Mouse (Mus musculus) cerebellum, postnatal 14 days (tissue): Measurements from ENCODE around the gene Entpd7.

ENCODE experiments used
- DNase-seq, 2 experiments: peaks; one replicate each; pipeline ENCODE4 v3.0.0; 2021; ENCODE audit warnings: mixed read lengths in 2 of 2

The Entpd7 gene

DNA sequence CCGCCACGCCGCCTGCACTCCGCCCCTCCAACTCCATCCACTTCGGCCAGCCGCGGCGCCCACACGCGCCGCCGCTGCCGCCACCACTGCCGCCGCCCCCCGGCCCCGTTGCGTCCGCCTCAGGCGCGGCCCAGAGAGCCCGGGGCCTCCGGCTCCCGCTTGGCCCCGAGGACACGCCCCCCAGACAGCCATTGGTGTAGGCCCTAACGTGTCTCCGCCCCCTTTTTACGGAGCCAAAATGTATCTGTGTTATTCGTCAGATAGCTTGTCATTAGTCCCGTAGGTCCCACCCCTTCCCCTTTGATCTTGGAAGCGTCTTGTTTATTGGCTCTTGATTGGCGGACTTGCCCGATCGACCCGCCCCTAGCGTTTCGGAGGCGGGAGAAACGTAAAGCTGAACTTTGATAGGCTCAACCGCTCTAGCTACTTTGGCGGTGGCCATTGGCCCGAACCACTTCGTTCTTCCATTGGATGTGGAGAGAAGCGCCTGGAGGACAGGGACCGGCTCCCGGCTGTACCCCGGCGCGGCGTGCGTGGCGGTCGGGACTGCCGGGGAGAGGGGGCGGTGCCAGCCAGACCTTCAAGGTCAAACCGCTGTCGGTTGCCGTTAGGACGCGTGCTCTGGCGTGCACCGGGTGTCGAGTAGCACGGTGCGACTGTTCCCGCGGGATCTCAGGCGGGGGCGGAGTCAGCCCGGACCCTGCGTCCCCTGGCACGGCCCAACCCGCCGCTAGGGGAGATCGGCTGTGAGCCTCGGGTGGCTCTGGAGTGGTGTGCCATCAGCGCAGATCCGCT is 14.5 kb upstream of the Entpd7 start, which contains the start of gene Slc25a28:
Gene Slc25a28 (minus strand): TSS at position 152 of the 795 bp plus-strand sequence.
- DNase-seq = peak; percentile 98 to 99

DNA sequence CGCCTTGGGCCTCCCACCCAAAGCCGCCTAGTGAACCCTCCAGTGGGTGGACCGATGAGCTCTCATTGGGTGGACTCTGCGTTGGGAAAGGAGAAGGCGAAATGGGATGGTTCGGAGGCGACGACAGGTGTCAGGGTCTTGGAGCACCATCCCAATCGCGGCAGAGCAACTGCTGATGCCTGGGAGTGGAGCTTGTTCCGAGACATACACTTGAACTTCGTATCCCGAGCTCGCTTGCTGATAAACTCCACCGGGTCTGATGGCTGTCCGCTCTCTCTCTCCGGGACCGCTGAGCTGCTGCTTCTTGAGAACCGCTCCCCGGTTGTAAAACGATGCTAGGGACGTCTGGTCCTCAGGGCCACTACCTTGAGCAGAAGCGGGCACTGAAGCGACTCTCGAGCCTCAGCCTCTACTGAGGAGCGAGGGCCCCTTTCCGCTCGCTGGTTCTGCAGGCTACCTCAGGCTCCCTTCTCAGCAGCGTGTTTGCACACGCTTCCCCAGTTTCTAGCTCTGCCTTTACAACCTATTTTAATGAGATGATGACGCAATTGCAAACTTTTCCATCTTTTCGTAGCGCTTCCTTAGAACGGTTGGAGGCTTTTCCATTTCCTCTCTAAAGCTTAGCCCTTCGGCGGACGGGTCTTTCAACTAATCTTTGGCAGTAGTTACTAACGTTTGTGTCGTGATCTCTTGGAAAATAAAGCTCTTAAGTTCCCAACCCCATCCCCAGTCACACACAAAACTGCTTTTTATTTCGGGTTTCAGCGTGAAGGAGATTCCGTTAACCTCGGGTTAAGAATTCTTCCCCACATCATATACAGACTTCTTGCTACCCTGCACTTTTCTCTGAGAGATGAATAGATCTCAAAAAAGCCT is 13.7 kb upstream of the Entpd7 start:
- DNase-seq = no peak

- DNase-seq = no peak
Measured at GRCm38 (mm10) chr19:43678467-43679003, 10.9 kb upstream of the Entpd7 start.

GRCm38 (mm10) chr19:43679474-43679981 is 9.9 kb upstream of the Entpd7 start:
- DNase-seq = no peak

DNA sequence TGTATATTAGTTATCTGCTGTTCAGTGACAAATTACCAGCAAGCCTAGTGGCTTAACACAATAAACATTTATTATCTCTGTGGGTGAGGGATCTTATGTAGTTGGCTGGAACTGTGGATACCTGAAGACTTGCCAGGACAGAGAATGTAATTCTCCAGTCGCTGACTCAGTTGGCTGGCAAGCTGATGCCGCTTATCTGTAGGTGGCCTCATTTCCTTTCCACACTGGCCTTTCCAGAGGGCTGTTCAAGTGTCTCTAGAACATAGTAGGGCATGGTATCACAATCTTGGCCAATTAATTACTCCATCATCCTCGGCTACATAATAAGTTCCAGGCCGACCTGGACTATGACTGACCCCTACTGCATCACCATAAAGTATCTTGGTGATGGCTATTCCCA is 7.9 kb upstream of the Entpd7 start:
- no peak for DNase-seq

DNA sequence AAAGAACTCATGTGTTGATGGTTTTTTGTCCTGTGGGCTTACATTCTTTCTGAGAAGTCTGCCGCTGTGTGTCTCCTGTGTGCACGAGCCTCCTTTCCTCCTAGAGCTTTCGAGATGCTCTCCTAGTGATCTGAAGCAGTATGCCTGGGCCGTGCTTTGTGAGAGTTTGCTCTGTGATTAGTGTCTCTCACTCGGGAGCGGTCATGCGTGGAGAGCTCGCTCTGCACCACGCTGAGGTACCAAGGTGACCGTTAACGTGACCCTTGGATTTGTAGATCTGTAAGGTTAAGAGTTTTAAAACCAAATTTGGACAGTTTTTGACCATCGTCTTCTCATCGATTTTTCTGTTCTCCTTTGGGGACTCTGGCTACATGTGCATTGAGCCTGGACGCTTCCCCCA is 3.3 kb downstream of the Entpd7 start:
- DNase-seq = peak in 1 of 2 experiments; percentile 19

- no peak for DNase-seq
Measured at GRCm38 (mm10) chr19:43695514-43695964, 6.1 kb downstream of the Entpd7 start.

GRCm38 (mm10) chr19:43697666-43698370 is 8.3 kb downstream of the Entpd7 start:
- peak; percentile 45 to 46 for DNase-seq

DNA sequence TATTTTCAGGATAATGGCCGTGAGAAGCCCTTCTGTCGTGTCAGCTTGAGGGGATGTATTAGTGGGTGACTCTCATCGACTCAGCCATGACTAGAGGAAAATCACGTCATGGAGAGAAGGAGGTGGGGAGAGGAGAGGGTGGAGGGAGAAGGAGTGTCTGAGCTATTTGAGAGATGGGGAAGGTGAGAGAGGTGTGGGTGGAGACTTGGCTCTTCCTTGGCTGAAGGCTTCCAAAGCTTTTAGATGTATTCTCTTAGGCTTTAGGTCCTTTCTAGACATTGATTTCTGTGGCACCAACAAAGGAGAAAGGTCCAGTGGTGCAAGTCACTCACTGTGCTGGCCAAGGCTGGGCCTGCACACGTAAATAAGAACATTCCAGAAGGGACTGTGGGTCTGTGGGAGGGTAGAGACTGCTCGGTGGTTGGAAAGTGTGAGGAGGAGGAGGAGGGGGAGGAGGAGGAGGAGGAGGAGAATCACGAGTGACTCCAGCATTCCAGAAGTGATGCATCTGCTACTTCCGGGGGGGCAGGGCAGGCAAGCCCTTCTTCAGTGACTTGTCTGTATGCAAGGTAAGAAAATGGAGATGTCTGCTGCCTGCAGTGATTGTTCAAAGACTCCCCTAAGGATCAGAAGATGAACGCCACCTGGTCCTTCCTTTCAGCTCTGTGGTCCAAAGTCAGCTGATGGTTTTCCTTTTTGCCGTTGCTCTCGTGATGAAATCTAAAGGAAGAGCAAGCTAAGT is 9.7 kb downstream of the Entpd7 start:
- DNase-seq = no peak

DNA sequence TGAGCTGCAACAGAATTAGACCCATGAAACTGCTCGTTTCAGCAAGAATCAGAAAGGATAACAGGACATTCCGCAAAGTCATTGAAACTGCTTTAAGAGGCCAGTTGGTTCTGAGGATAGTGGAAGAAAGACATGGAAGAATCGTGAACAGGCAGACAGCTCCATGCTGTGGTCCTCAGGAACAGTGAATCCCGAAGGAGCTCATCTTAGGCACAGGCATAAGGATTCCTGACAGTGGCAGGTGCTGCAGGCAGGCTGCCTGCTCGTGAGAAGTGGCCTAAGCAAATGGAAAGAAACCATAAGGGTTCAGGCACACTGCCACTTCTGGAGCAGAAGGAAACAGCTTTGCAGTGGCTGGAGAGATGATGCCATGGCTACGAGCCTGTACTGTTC is 10.3 kb downstream of the Entpd7 start:
- no peak for DNase-seq

DNA sequence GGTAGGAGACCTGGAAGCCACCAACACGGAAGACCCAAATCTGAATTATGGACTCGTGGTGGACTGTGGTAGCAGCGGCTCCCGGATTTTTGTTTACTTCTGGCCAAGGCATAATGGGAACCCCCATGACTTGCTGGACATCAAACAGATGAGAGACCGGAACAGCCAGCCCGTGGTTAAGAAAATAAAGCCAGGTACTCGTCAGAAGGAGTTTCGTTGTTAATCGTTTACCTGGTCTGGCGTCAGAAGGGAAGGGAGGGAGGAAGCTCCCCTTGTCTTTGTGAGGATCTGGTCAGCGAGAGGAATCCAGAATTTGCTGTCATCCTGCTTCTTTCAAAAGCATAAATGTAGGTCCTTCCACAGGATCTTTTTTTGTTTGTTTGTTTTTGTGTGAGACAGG is 14.7 kb downstream of the Entpd7 start:
- DNase-seq = no peak

DNA sequence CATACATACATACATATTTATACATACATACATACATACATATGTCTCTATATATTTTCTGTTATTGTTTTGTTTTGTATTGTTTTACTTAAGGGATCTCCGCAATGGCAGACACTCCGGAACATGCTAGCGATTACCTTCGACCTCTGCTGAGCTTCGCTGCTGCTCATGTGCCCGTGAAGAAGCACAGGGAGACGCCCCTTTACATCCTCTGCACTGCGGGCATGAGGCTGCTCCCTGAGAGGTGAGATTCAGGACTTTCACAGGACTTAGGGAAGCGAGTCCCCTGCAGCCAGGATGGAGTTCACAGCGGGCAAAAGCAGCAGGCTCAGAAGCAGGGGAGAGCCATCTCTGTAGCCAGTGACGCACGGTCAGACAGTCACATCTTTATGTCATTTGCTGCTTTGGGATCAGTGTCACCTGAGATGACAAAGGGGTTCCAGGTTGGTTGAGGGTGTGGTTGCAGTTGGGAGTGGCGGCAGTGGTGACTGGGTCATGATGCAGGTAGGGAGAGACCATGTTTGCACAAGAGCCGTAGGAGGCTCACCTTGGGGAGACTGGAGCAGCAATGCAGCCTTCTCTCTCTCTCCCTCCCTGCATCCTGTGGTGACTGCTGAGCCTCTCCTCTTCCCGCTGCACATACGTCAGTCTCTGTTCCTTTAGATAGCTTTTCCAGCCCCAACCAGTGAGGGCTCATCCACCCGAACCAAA is 15.5 kb downstream of the Entpd7 start:
- no peak for DNase-seq

DNA sequence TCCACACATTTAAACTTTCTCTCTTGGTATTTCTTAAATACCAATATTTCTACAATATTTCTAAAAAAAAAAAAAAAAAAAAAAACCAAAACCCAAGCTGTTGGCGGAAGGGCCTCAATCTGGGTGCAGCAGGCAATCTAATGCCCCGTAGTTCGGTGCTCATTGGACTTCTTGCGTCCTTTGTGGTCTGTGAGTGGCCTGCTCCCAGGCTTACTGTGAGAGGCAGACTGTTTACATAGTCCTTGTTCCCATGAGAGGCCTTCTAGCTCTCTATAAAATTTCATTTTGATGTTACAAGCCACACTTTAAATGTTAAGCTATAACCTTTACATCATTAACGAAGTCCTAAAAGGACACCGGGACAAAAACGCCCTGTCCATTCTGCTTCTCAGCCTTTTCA is 18.7 kb downstream of the Entpd7 start:
- DNase-seq = no peak

GRCm38 (mm10) chr19:43709317-43709716 is 19.8 kb downstream of the Entpd7 start:
- DNase-seq = no peak

DNA sequence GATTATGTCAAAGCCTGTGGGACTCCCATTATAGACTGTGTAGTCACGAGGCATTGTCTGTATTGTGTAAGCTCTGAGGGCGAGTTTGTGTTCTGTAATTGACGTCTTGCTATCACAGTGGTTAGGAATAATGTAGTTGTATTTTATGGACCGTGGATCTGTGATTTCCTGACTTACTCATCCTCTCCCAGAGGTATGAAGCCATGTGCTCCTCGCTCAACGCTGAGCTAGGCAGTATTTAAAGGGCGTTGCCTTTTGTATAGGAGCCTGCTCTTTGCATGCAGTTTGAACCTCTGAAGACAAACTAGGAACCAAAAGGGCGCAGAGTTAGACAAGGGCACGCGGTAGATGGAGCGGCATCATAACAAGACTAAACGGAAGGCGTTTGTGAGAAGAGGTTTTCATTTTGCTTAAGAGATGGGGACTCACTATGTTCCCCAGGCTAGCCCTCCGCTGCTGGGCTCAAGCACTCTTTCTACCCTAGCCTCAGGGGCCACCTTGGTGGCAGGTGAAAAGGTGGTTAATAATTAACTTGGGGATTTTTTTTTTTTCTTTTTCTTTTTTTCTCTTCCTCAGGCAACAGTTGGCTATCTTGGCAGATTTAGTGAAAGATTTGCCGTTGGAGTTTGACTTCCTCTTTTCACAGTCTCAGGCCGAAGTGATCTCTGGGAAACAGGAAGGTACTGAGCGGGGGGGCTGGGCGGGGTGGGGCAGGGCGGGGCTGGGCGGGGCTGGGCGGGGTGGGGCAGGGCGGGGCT is 21.9 kb downstream of the Entpd7 start:
- DNase-seq = no peak

DNA sequence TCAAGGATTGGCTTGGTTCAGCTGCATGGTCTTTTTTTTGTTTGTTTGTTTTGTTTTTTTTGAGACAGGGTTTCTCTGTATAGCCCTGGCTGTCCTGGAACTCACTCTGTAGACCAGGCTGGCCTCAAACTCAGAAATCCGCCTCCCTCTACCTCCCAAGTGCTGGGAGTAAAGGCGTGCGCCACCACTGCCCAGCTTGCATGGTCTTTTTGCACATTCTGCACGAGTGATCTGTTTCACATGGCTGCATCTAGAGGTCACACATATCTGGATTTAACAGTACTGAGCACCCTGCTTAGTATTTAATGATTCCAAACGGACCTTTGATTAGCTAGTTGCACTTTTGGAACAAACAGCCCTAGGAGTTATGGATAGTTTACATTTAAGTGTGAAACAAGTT is 22.5 kb downstream of the Entpd7 start:
- no peak for DNase-seq

DNA sequence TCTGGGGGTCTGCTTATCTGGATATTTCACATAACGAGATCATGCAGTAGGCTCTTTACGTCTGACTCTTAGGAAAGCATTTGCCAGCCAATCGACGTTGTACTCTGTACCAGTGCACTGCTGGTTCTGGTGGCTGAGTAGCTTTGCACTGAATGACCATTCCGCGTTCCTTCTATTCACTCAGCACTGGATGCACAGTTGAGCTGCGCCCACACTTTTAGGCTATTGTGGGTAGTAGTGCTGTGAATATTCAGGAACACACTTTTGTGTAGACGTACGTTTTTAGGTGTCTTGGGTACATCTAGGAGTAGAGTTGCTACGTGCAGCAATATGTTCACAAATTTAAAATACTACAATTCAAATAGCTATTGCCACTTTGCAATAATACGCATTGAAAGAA is 30.6 kb downstream of the Entpd7 start:
- no peak for DNase-seq

GRCm38 (mm10) chr19:43722891-43723290 is 33.4 kb downstream of the Entpd7 start:
- DNase-seq = peak in 1 of 2 experiments; percentile 7

DNA sequence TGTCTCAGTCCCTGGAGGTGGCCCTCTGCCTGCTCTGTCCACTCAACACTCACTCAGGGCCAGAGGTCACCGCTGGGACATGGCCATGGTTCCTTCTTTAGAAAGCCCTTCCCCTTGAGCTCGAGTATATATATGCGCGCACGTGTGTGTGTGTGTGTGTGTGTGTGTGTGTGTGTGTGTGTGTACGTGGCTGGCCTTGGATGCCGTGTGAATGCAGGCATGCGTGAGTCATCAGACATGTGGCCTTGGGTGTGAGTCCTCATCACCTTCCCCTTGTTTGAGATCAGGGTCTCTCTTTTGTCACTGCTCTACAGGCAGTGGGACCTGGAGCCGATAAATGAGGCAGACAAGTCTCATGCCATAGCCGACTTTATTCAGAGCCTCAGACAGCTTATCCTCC is 34.0 kb downstream of the Entpd7 start:
- no peak for DNase-seq

GRCm38 (mm10) chr19:43724194-43724593 is 34.7 kb downstream of the Entpd7 start:
- no peak for DNase-seq
